Mouse (Mus musculus) testis, adult 2 months (tissue): ENCODE results near the gene Hs3st2. TPM values are rescaled to one million over a fixed set of nuclear protein-coding genes. Genes with fewer than 3 reads are reported as not detected.
"Not testable (repeated sequence)": the region's sequence is repeated elsewhere in the genome, so short reads cannot be mapped to it uniquely, and the experiment has no call there.

Experiments
- H3K27ac ChIP-seq: fragments of 200-500 bp; 2 replicates; pipeline ENCODE4 v1.5.1; 2012; ENCODE audit warnings: low read depth, low read length; ENCODE audit not compliant: control insufficient read depth, insufficient read depth
- H3K27me3 ChIP-seq: fragments of 200-500 bp; 2 replicates; pipeline ENCODE4 v1.6.1; 2012; ENCODE audit warnings: mild to moderate bottlenecking, low read length, moderate library complexity; ENCODE audit not compliant: control insufficient read depth, insufficient read depth
- H3K36me3 ChIP-seq: fragments of 200-500 bp; 2 replicates; pipeline ENCODE4 v1.6.1; 2012; ENCODE audit warnings: mild to moderate bottlenecking, low read length; ENCODE audit not compliant: control insufficient read depth, insufficient read depth
- H3K4me1 ChIP-seq: fragments of 200-500 bp; 2 replicates; pipeline ENCODE4 v1.6.1; 2012; ENCODE audit warnings: low read length; ENCODE audit not compliant: control insufficient read depth, insufficient read depth
- H3K4me3 ChIP-seq: fragments of 200-500 bp; 2 replicates; pipeline ENCODE4 v1.5.1; 2012; ENCODE audit warnings: low read depth, mild to moderate bottlenecking, low read length, moderate library complexity, mixed read lengths; ENCODE audit not compliant: control insufficient read depth
- CTCF ChIP-seq: fragments of 200-500 bp; IDR thresholded peaks from 2 replicates; pipeline ENCODE4 v1.5.1; 2012; ENCODE audit warnings: low read depth, mild to moderate bottlenecking, inconsistent platforms, low read length, moderate library complexity; ENCODE audit not compliant: control insufficient read depth, insufficient read depth, insufficient replicate concordance
- POLR2A ChIP-seq: fragments of 200-500 bp; IDR thresholded peaks from 2 replicates; pipeline ENCODE4 v1.6.1; 2012; ENCODE audit warnings: low read depth, mild to moderate bottlenecking, inconsistent platforms, low read length, moderate library complexity; ENCODE audit not compliant: control insufficient read depth
- polyA plus RNA-seq: library from polyadenylated mRNA; depleted of rRNA; stranded (reverse); fragments of >200 nt; gene quantifications from 2 replicates; pipeline ENCODE4 v1.2.3, GENCODE M21; 2012; rRNA removed

The Hs3st2 gene
- 0.04 and 0.05 TPM in 2 replicates for polyA plus RNA-seq

GRCm38 (mm10) chr7:121391225-121391983 is at the start of gene Hs3st2:
Gene Hs3st2 (plus strand): TSS chr7:121391859.
- H3K4me3 ChIP-seq = peak within 1 kb of the TSS; percentile 30
- H3K27me3 ChIP-seq = no peaks in the 10 kb centered on the region

GRCm38 (mm10) chr7:121348284-121348963 is 43.2 kb upstream of the Hs3st2 start:
- TF ChIP-seq CTCF (no peak), POLR2A (no peak)
- Histone ChIP-seq H3K36me3 (no peaks in the 10 kb centered on the region), H3K4me3 (no peak overlapping the region), H3K27ac (no peak overlapping the region), H3K4me1 (no peaks in the 10 kb centered on the region), H3K27me3 (no peaks in the 10 kb centered on the region)

More at GRCm38 (mm10) chr7:121391225-121391983, at the start of gene Hs3st2:
- no peak for TF ChIP-seq POLR2A
- peak; percentile 62; the same call in 1 of the 2 replicates for TF ChIP-seq CTCF
- Histone ChIP-seq H3K36me3 (no peaks in the 10 kb centered on the region), H3K4me1 (peaks cover 18% of the 10 kb centered on the region), H3K27ac (no peak within 1 kb of the TSS)

- Histone ChIP-seq H3K27me3 (no peaks in the 10 kb centered on the region), H3K4me1 (no peaks in the 10 kb centered on the region), H3K27ac (no peak overlapping the region), H3K4me3 (no peak overlapping the region), H3K36me3 (no peaks in the 10 kb centered on the region)
- TF ChIP-seq CTCF (no peak), POLR2A (no peak)
Measured at GRCm38 (mm10) chr7:121351688-121352087, 40.0 kb upstream of the Hs3st2 start.

- not testable (repeated sequence) for H3K36me3 ChIP-seq, H3K27me3 ChIP-seq, H3K4me3 ChIP-seq
Measured at GRCm38 (mm10) chr7:121361448-121361847, 30.2 kb upstream of the Hs3st2 start.

DNA sequence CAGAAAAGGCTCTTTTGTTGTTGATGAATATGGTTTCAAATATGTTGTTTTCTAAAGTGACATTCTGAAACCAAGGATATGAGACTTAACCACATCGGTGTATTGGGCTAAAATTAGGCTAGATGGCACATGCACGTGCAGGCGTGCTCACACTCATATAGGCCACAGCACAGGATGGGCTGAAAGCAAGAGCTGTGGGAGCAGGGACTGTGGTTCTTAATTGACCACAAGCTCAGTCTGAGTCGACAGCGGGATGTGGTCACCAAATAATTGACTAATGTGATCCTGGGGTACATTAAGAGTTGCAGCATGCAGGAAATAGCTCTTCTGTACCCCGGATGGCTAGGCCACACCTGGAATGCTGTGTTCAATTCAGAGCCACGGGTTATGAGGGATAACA is 26.1 kb upstream of the Hs3st2 start:
- no peak for TF ChIP-seq CTCF

More at GRCm38 (mm10) chr7:121361448-121361847, 30.2 kb upstream of the Hs3st2 start:
- H3K4me1 ChIP-seq, H3K27ac ChIP-seq: not testable (repeated sequence)

DNA sequence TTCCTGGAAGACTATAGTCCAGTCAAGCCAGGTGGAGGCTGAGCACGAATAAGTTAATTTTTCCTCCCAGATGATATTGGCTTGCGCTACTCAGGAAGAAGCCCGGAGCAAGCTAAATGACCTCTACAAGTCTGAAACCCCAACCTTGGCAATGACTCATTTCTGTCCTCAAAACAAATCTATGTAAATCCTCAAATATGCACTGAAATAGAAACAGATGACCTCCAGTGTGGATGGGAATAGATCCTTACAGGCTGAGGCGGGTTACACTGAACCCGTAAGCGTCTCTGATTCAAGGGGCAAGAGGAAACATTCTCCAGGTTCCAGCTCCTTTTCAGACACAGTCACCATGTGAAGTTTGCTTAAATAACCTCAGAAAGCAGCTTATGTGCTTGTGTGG is 24.5 kb upstream of the Hs3st2 start:
- no peak for TF ChIP-seq POLR2A
- Histone ChIP-seq H3K4me1 (no peaks in the 10 kb centered on the region), H3K27ac (no peak overlapping the region), H3K4me3 (no peak overlapping the region), H3K27me3 (no peaks in the 10 kb centered on the region), H3K36me3 (no peaks in the 10 kb centered on the region)

More for the DNA sequence above, 26.1 kb upstream of the Hs3st2 start:
- Histone ChIP-seq H3K27me3 (no peaks in the 10 kb centered on the region), H3K4me1 (no peaks in the 10 kb centered on the region), H3K4me3 (no peak overlapping the region), H3K27ac (no peak overlapping the region), H3K36me3 (no peaks in the 10 kb centered on the region)

DNA sequence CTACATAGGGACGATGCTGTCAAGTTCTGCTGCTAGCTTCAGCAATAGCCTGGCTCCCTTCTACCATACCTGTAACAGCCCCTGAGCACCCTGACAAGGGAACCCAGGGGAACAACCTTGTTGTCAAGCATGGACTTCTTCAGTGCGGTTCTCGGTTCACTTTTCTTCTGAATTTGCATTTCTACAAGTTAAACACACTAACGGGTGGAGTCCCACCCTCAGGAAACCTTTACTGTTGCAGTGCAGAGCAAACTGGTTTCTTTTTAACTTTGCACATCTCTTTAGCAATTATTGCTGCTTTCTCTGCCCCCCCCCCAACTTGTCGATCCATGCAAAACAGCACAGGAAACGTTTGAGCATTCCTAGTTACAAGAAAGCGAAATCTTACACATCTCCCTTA is 19.7 kb upstream of the Hs3st2 start:
- H3K4me3 ChIP-seq = no peak overlapping the region
- no peak overlapping the region for H3K27ac ChIP-seq
- H3K4me1 ChIP-seq = no peaks in the 10 kb centered on the region
- no peaks in the 10 kb centered on the region for H3K27me3 ChIP-seq
- no peak for TF ChIP-seq POLR2A
- no peak for TF ChIP-seq CTCF
- no peaks in the 10 kb centered on the region for H3K36me3 ChIP-seq
